ENCODE assay signal across 11 mouse cellular contexts in the genomic region with DNA sequence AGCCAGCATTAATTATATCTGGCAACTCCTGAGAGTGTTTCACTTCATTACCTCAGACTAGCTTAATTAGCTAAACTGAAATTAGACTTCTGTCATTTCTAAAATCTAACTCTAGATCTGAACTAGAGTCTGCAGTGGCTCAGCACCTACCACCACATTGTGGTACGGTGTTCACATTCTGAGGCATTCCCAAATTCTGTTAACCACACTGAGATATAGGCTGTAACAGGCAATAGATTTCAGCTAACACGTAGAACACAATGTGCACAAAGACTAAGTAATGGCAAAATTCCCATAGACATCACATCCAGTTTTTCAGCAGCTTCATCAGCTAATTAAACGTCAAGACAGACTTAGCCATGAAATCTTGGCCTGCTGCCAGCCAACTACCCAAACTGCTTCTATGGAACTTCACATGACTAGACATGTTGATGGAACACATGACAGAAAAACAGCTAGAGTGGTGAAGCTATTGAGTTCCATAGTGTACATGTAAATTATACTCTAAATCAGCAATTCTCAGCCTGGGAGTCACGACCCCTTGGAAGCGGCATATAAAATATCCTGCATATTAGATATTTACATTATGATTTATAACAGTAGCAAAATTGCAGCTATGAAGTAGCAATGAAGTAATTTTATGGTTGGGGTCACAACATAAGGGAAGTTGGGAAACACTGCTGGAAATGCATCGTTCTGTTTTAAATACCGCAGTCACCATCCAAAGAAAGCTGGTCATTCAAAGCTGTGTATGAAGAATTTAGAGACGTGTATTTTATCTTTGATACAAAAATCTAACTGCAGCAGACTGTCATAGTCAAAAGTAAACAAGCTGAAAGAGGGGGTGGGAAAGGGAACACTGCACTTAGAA.
A peak's percentile ranks its signal among the peaks of the same experiment; 100 is the strongest.
DNase-seq lines count a peak whose midpoint lies in the region; ATAC-seq lines count a peak whose summit lies in the region.
"Had no signal": no experiment of that assay in that cellular context is flagged by ENCODE, and none has a peak within 500 bp of the region (broad histone marks: within the 10 kb centered on the region; RNA-seq: fewer than 3 reads in every experiment).

No protein-coding gene starts in this region.

- DNase-seq in hindbrain, embryonic 14.5 days (ENCODE audit: low spot score): peak; percentile 72
- no peak for DNase-seq in hindbrain, embryonic 10.5 days (ENCODE audit: low spot score)
- DNase-seq in embryonic facial prominence, embryonic 14.5 days (ENCODE audit: low spot score): peak; percentile 91
- DNase-seq in layer of hippocampus, postnatal 36 days: peak; percentile 26 to 31
- no peak for DNase-seq in adrenal gland, adult 18-20 months (ENCODE audit: low spot score in 2 of 2)
- no peak for DNase-seq in adrenal gland, adult 8-10 months
- DNase-seq: adrenal gland, postnatal 14 days; gastrocnemius, postnatal 36 days; liver, embryonic 13.5 days had no signal

- H3K9ac ChIP-seq in hindbrain, embryonic 14.5 days: no peak overlapping the region
- H3K9ac ChIP-seq in midbrain, embryonic 15.5 days: no peak overlapping the region
- H3K9ac ChIP-seq in midbrain, embryonic 16.5 days (ENCODE audit: low read depth, low read length): no peak overlapping the region
- H3K9ac ChIP-seq in embryonic facial prominence, embryonic 14.5 days (ENCODE audit: low read depth, low read length): no peak overlapping the region
- H3K9ac ChIP-seq: liver, embryonic 13.5 days had no signal

- peak; percentile 37; the same call in 1 of the 2 replicates for ATAC-seq in hindbrain, embryonic 14.5 days (ENCODE audit: low FRiP score)
- peak; percentile 55; the same call in 1 of the 2 replicates for ATAC-seq in midbrain, embryonic 15.5 days (replicated peaks)
- ATAC-seq in midbrain, embryonic 16.5 days: no peak
- ATAC-seq in embryonic facial prominence, embryonic 14.5 days (ENCODE audit: low read depth): peak; percentile 68; the same call in 1 of the 2 replicates

- no peak overlapping the region for H3K4me3 ChIP-seq in hindbrain, embryonic 14.5 days (replicated peaks; ENCODE audit: low read length)
- H3K4me3 ChIP-seq in hindbrain, embryonic 10.5 days: no peak overlapping the region
- no peak overlapping the region for H3K4me3 ChIP-seq in midbrain, embryonic 15.5 days
- H3K4me3 ChIP-seq in midbrain, embryonic 16.5 days (ENCODE audit: low read depth, low read length): no peak overlapping the region
- no peak overlapping the region for H3K4me3 ChIP-seq in embryonic facial prominence, embryonic 14.5 days (ENCODE audit: low read depth, low read length)
- H3K4me3 ChIP-seq: liver, embryonic 13.5 days had no signal

- 69% methylated on average over 8 of the region's 8 CpGs for WGBS in hindbrain, embryonic 14.5 days
- WGBS in hindbrain, embryonic 10.5 days: 93% methylated on average over 8 of the region's 8 CpGs
- WGBS in midbrain, embryonic 15.5 days: 76% methylated on average over 8 of the region's 8 CpGs
- 76% methylated on average over 8 of the region's 8 CpGs for WGBS in midbrain, embryonic 16.5 days
- 67% methylated on average over 8 of the region's 8 CpGs for WGBS in embryonic facial prominence, embryonic 14.5 days

- no peak overlapping the region for H3K4me2 ChIP-seq in hindbrain, embryonic 14.5 days (replicated peaks)
- H3K4me2 ChIP-seq in midbrain, embryonic 15.5 days: no peak overlapping the region
- H3K4me2 ChIP-seq in midbrain, embryonic 16.5 days (ENCODE audit: low read length): no peak overlapping the region
- no peak overlapping the region for H3K4me2 ChIP-seq in embryonic facial prominence, embryonic 14.5 days (ENCODE audit: low read depth, low read length)
- H3K4me2 ChIP-seq: liver, embryonic 13.5 days had no signal

- no peaks in the 10 kb centered on the region for H3K27me3 ChIP-seq in hindbrain, embryonic 14.5 days (ENCODE audit: control insufficient read depth, insufficient read depth, low read length)
- no peaks in the 10 kb centered on the region for H3K27me3 ChIP-seq in hindbrain, embryonic 10.5 days (ENCODE audit: insufficient read depth, poor library complexity, severe bottlenecking)
- H3K27me3 ChIP-seq in midbrain, embryonic 15.5 days (replicated peaks): no peaks in the 10 kb centered on the region
- no peaks in the 10 kb centered on the region for H3K27me3 ChIP-seq in midbrain, embryonic 16.5 days (ENCODE audit: control insufficient read depth, insufficient read depth, low read depth, low read length)
- H3K27me3 ChIP-seq in embryonic facial prominence, embryonic 14.5 days (replicated peaks; ENCODE audit: control insufficient read depth, insufficient read depth, low read length): no peaks in the 10 kb centered on the region
- H3K27me3 ChIP-seq: liver, embryonic 13.5 days had no signal

- peaks cover 13% of the 10 kb centered on the region; the same call in 1 of the 2 replicates for H3K4me1 ChIP-seq in hindbrain, embryonic 14.5 days (replicated peaks; ENCODE audit: control insufficient read depth, insufficient read depth, low read length)
- no peaks in the 10 kb centered on the region for H3K4me1 ChIP-seq in hindbrain, embryonic 10.5 days (replicated peaks)
- H3K4me1 ChIP-seq in midbrain, embryonic 15.5 days: peaks cover 12% of the 10 kb centered on the region
- peaks cover 12% of the 10 kb centered on the region for H3K4me1 ChIP-seq in midbrain, embryonic 16.5 days (ENCODE audit: control insufficient read depth, insufficient read depth, low read length)
- peaks cover 8% of the 10 kb centered on the region; the same call in 1 of the 2 replicates for H3K4me1 ChIP-seq in embryonic facial prominence, embryonic 14.5 days (ENCODE audit: control insufficient read depth, insufficient read depth, low read length)

- peaks cover 19% of the 10 kb centered on the region for H3K36me3 ChIP-seq in hindbrain, embryonic 14.5 days (replicated peaks; ENCODE audit: control insufficient read depth, insufficient read depth)
- H3K36me3 ChIP-seq in hindbrain, embryonic 10.5 days: peaks cover 30% of the 10 kb centered on the region
- peaks cover 6% of the 10 kb centered on the region; the same call in 1 of the 2 replicates for H3K36me3 ChIP-seq in midbrain, embryonic 15.5 days (replicated peaks)
- H3K36me3 ChIP-seq in midbrain, embryonic 16.5 days (ENCODE audit: control insufficient read depth, insufficient read depth, low read length): no peaks in the 10 kb centered on the region
- peaks cover 16% of the 10 kb centered on the region; the same call in 1 of the 2 replicates for H3K36me3 ChIP-seq in embryonic facial prominence, embryonic 14.5 days (ENCODE audit: control insufficient read depth, insufficient read depth, low read length)

- H3K27ac ChIP-seq in hindbrain, embryonic 14.5 days: 0 out of 2 replicates have a peak overlapping the region, but pooled peaks have one; percentile 29
- no peak overlapping the region for H3K27ac ChIP-seq in hindbrain, embryonic 10.5 days
- H3K27ac ChIP-seq in midbrain, embryonic 15.5 days: no peak overlapping the region
- no peak overlapping the region for H3K27ac ChIP-seq in midbrain, embryonic 16.5 days (ENCODE audit: low read length)
- no peak overlapping the region for H3K27ac ChIP-seq in embryonic facial prominence, embryonic 14.5 days (replicated peaks; ENCODE audit: low read depth, low read length)
- H3K27ac ChIP-seq: liver, embryonic 13.5 days had no signal

- H3K9me3 ChIP-seq in hindbrain, embryonic 14.5 days (ENCODE audit: control insufficient read depth, low read length): no peaks in the 10 kb centered on the region
- H3K9me3 ChIP-seq in hindbrain, embryonic 10.5 days: no peaks in the 10 kb centered on the region
- H3K9me3 ChIP-seq in midbrain, embryonic 15.5 days: no peaks in the 10 kb centered on the region
- H3K9me3 ChIP-seq in midbrain, embryonic 16.5 days (replicated peaks; ENCODE audit: control insufficient read depth, low read length, poor library complexity, severe bottlenecking): no peaks in the 10 kb centered on the region
- H3K9me3 ChIP-seq in embryonic facial prominence, embryonic 14.5 days (ENCODE audit: control insufficient read depth, low read length): no peaks in the 10 kb centered on the region
- H3K9me3 ChIP-seq: liver, embryonic 13.5 days had no signal

Comparison
In these comparisons a context has a peak if more than half of its experiments do, and no peak if none do; other contexts are left out.
1. DNase-seq: peak in hindbrain, embryonic 14.5 days (single experiment), embryonic facial prominence, embryonic 14.5 days (single experiment) and layer of hippocampus, postnatal 36 days (2 of 2); none in hindbrain, embryonic 10.5 days (single experiment), adrenal gland, adult 18-20 months (0 of 2) and adrenal gland, adult 8-10 months (single experiment).